Mouse (Mus musculus): ENCODE measurements around the gene Palm. TPM values are rescaled to one million over a fixed set of nuclear protein-coding genes. Genes with fewer than 3 reads are reported as not detected.

The Palm gene
- polyA plus RNA-seq, 1 experiment from 2014 or later: 78.0 TPM

DNA sequence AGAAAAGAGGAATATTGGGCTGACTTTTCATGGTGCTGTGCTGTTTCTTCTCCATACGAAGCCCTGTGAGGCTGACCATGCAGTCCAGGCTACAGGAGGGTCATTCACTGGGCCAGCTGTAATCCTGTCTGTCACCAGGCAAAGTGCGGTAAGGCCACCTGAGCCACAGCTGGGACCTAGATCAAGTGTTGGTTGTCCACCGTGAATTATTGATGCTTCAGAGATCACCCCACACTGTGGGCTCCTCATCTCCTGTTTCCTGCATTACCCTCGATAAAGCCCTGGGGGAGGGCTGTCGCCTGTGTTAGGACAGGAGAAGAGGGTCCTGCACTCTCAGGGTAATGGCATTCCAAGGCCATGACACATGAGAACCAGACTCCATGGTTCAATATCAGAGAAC lies 53.2 kb downstream of the Palm start:
- no peaks in the 10 kb centered on the region for H3K36me3 ChIP-seq (ENCODE audit: control insufficient read depth, insufficient read depth, low read length)
- 56% methylated on average over 5 of the region's 5 CpGs for WGBS
- no peak overlapping the region for H3K27ac ChIP-seq (ENCODE audit: low read length)
- ATAC-seq (ENCODE audit: insufficient number of reproducible peaks, insufficient read depth, low FRiP score, low read depth): no peak
- no peaks in the 10 kb centered on the region for H3K27me3 ChIP-seq (ENCODE audit: control insufficient read depth, insufficient read depth, low read length)
- no peak overlapping the region for H3K4me3 ChIP-seq (ENCODE audit: low read depth, low read length)
- no peak overlapping the region for H3K9ac ChIP-seq (replicated peaks; ENCODE audit: low read depth, low read length)
- H3K4me1 ChIP-seq (ENCODE audit: control insufficient read depth, insufficient read depth, low read length): peaks cover 22% of the 10 kb centered on the region
- no peaks in the 10 kb centered on the region for H3K9me3 ChIP-seq (ENCODE audit: control insufficient read depth, low read depth, low read length)
- no peak overlapping the region for H3K4me2 ChIP-seq (replicated peaks; ENCODE audit: low read depth, low read length)

GRCm38 (mm10) chr10:79849941-79850628 lies 56.7 kb downstream of the Palm start:
- no peak overlapping the region for H3K4me3 ChIP-seq (ENCODE audit: low read depth, low read length)
- H3K27me3 ChIP-seq (ENCODE audit: control insufficient read depth, insufficient read depth, low read length): no peaks in the 10 kb centered on the region
- ATAC-seq (ENCODE audit: insufficient number of reproducible peaks, insufficient read depth, low FRiP score, low read depth): no peak
- peaks cover 22% of the 10 kb centered on the region for H3K4me1 ChIP-seq (ENCODE audit: control insufficient read depth, insufficient read depth, low read length)
- H3K4me2 ChIP-seq (replicated peaks; ENCODE audit: low read depth, low read length): no peak overlapping the region
- no peaks in the 10 kb centered on the region for H3K9me3 ChIP-seq (ENCODE audit: control insufficient read depth, low read depth, low read length)
- no peak overlapping the region for H3K27ac ChIP-seq (ENCODE audit: low read length)
- H3K9ac ChIP-seq (replicated peaks; ENCODE audit: low read depth, low read length): no peak overlapping the region
- 81% methylated on average over 8 of the region's 8 CpGs for WGBS
- no peaks in the 10 kb centered on the region for H3K36me3 ChIP-seq (ENCODE audit: control insufficient read depth, insufficient read depth, low read length)

GRCm38 (mm10) chr10:79851653-79852052 lies 58.3 kb downstream of the Palm start:
- 0 out of 2 replicates have a peak overlapping the region, but pooled peaks have one; percentile 6 for H3K4me3 ChIP-seq (ENCODE audit: low read depth, low read length)
- H3K27ac ChIP-seq (ENCODE audit: low read length): peak overlapping the region; percentile 100
- H3K9me3 ChIP-seq (ENCODE audit: control insufficient read depth, low read depth, low read length): no peaks in the 10 kb centered on the region
- 0 out of 2 replicates have a peak overlapping the region, but pooled peaks have one; percentile 22 for H3K9ac ChIP-seq (replicated peaks; ENCODE audit: low read depth, low read length)
- peaks cover 7% of the 10 kb centered on the region; the same call in 1 of the 2 replicates for H3K36me3 ChIP-seq (ENCODE audit: control insufficient read depth, insufficient read depth, low read length)
- no peaks in the 10 kb centered on the region for H3K27me3 ChIP-seq (ENCODE audit: control insufficient read depth, insufficient read depth, low read length)
- H3K4me2 ChIP-seq (replicated peaks; ENCODE audit: low read depth, low read length): peak overlapping the region; percentile 79
- 45% methylated on average over 3 of the region's 3 CpGs for WGBS
- no peak for ATAC-seq (ENCODE audit: insufficient number of reproducible peaks, insufficient read depth, low FRiP score, low read depth)
- H3K4me1 ChIP-seq (ENCODE audit: control insufficient read depth, insufficient read depth, low read length): peaks cover 28% of the 10 kb centered on the region

DNA sequence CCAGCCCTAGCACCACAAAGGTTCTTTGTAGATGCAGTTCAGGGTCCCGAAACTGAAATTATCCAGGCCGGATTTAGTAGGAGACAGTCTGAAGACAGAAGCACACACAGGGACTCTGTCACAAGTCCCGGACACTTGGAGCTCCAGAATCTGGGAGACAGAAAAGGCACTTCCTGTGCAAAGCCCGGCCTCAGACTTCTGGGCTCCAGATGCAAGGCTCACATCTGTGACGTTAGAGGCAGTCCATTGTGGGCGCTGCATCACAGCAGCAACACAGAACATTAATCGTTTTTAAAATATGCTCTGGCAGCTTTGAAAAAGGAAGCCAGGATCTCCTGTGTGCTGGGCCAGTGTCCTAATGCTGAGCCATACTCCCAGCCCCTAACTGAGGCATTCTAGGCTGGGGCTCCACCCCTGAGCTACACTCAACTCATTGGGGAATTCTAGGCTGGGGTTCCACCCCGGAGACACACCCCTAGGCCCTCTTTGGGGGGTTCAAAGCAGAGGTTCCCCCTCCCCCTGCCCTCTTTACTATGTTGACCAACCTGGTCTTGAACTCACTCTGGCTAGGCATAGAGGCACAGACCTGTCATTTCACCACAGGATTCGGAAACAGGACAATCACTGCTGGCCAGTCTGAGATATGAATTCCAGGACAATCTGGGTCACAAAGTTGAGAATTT lies 58.9 kb downstream of the Palm start:
- H3K27me3 ChIP-seq (ENCODE audit: control insufficient read depth, insufficient read depth, low read length): no peaks in the 10 kb centered on the region
- H3K9me3 ChIP-seq (ENCODE audit: control insufficient read depth, low read depth, low read length): no peaks in the 10 kb centered on the region
- peak overlapping the region; percentile 46; the same call in 1 of the 2 replicates for H3K4me3 ChIP-seq (ENCODE audit: low read depth, low read length)
- 31% methylated on average over 9 of the region's 9 CpGs for WGBS
- peaks cover 12% of the 10 kb centered on the region; the same call in 1 of the 2 replicates for H3K36me3 ChIP-seq (ENCODE audit: control insufficient read depth, insufficient read depth, low read length)
- peak overlapping the region; percentile 100 for H3K27ac ChIP-seq (ENCODE audit: low read length)
- no peak for ATAC-seq (ENCODE audit: insufficient number of reproducible peaks, insufficient read depth, low FRiP score, low read depth)
- peak overlapping the region; percentile 75; the same call in 1 of the 2 replicates for H3K9ac ChIP-seq (replicated peaks; ENCODE audit: low read depth, low read length)
- H3K4me1 ChIP-seq (ENCODE audit: control insufficient read depth, insufficient read depth, low read length): peaks cover 34% of the 10 kb centered on the region
- H3K4me2 ChIP-seq (replicated peaks; ENCODE audit: low read depth, low read length): peak overlapping the region; percentile 79

DNA sequence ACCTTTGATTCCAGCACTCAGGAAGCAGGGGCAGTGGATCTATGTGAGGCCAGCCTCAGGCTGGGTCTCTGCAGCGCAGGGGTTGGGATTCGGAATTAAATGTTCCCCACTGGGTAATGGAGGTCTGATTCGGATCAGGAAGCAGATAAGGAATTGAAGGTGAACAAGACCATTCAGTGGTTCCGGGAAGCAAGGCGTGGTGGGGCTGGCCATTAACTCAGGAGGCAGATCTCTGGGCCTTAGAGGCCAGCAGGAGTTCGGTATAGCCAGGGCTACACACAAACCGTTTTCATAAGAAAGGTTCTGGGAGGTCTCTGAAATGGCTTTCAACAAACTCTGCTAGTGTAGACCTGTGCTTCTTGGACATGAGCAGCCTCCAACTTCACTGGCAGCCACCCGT lies 59.5 kb downstream of the Palm start:
- Histone ChIP-seq H3K4me1 (ENCODE audit: control insufficient read depth, insufficient read depth, low read length) (peaks cover 40% of the 10 kb centered on the region), H3K27ac (ENCODE audit: low read length) (peak overlapping the region; percentile 100), H3K9me3 (ENCODE audit: control insufficient read depth, low read depth, low read length) (no peaks in the 10 kb centered on the region), H3K36me3 (ENCODE audit: control insufficient read depth, insufficient read depth, low read length) (peaks cover 15% of the 10 kb centered on the region; the same call in 1 of the 2 replicates), H3K4me2 (replicated peaks; ENCODE audit: low read depth, low read length) (peak overlapping the region; percentile 79), H3K27me3 (ENCODE audit: control insufficient read depth, insufficient read depth, low read length) (no peaks in the 10 kb centered on the region), H3K4me3 (ENCODE audit: low read depth, low read length) (peak overlapping the region; percentile 46), H3K9ac (replicated peaks; ENCODE audit: low read depth, low read length) (peak overlapping the region; percentile 75)
- 30% methylated on average over 8 of the region's 8 CpGs for WGBS
- ATAC-seq (ENCODE audit: insufficient number of reproducible peaks, insufficient read depth, low FRiP score, low read depth): no peak

- under 1% methylated on average over 15 of the region's 15 CpGs for WGBS
- Histone ChIP-seq H3K4me3 (ENCODE audit: low read depth, low read length) (peak overlapping the region; percentile 46), H3K4me2 (replicated peaks; ENCODE audit: low read depth, low read length) (peak overlapping the region; percentile 79), H3K9me3 (ENCODE audit: control insufficient read depth, low read depth, low read length) (no peaks in the 10 kb centered on the region), H3K27ac (ENCODE audit: low read length) (peak overlapping the region; percentile 100), H3K27me3 (ENCODE audit: control insufficient read depth, insufficient read depth, low read length) (no peaks in the 10 kb centered on the region), H3K36me3 (ENCODE audit: control insufficient read depth, insufficient read depth, low read length) (peaks cover 21% of the 10 kb centered on the region; the same call in 1 of the 2 replicates), H3K4me1 (ENCODE audit: control insufficient read depth, insufficient read depth, low read length) (peaks cover 46% of the 10 kb centered on the region), H3K9ac (replicated peaks; ENCODE audit: low read depth, low read length) (peak overlapping the region; percentile 75)
- peak; percentile 51 for ATAC-seq (ENCODE audit: insufficient number of reproducible peaks, insufficient read depth, low FRiP score, low read depth)
These were observed 60.0 kb downstream of the Palm start for GRCm38 (mm10) chr10:79853392-79853791.

- H3K4me1 ChIP-seq (ENCODE audit: control insufficient read depth, insufficient read depth, low read length): peaks cover 50% of the 10 kb centered on the region
These were observed 60.8 kb downstream of the Palm start, which contains the start of gene Ptbp1 for GRCm38 (mm10) chr10:79853860-79854795. Ptbp1 (plus strand) TSS chr10:79854427.

More at GRCm38 (mm10) chr10:79853860-79854795, 60.8 kb downstream of the Palm start, which contains the start of gene Ptbp1:
- H3K4me3 ChIP-seq (ENCODE audit: low read depth, low read length): peak within 1 kb of the TSS; percentile 99
- peak; percentile 89 for ATAC-seq (ENCODE audit: insufficient number of reproducible peaks, insufficient read depth, low FRiP score, low read depth)
- peak within 1 kb of the TSS; percentile 84 for H3K4me2 ChIP-seq (replicated peaks; ENCODE audit: low read depth, low read length)
- WGBS: under 1% methylated on average over 75 of the region's 75 CpGs
- no peaks in the 10 kb centered on the region for H3K9me3 ChIP-seq (ENCODE audit: control insufficient read depth, low read depth, low read length)
- H3K27me3 ChIP-seq (ENCODE audit: control insufficient read depth, insufficient read depth, low read length): no peaks in the 10 kb centered on the region
- H3K9ac ChIP-seq (replicated peaks; ENCODE audit: low read depth, low read length): peak within 1 kb of the TSS; percentile 98
- peak within 1 kb of the TSS; percentile 100 for H3K27ac ChIP-seq (ENCODE audit: low read length)
- peaks cover 26% of the 10 kb centered on the region for H3K36me3 ChIP-seq (ENCODE audit: control insufficient read depth, insufficient read depth, low read length)

Measured in stomach, embryonic 14.5 days (tissue).